Mouse (Mus musculus) brown adipose tissue, adult 24 weeks (tissue): ENCODE data around the gene Scgb1b30. TPM values are rescaled to one million over a fixed set of nuclear protein-coding genes. Genes with fewer than 3 reads are reported as not detected.

ENCODE experiments used
- H3K27ac ChIP-seq: fragments of 200-500 bp; replicated peaks from 2 replicates; pipeline ENCODE4 v1.5.1; 2012; ENCODE audit warnings: low read depth, mild to moderate bottlenecking, low read length
- H3K4me1 ChIP-seq: fragments of 200-500 bp; 2 replicates; pipeline ENCODE4 v1.6.1; 2012; ENCODE audit warnings: low read length, mixed read lengths; ENCODE audit not compliant: control insufficient read depth, insufficient read depth, insufficient read length
- H3K4me3 ChIP-seq: fragments of 200-500 bp; 2 replicates; pipeline ENCODE4 v1.5.1; 2012; ENCODE audit warnings: low read depth, mild to moderate bottlenecking, low read length, moderate library complexity; ENCODE audit not compliant: insufficient read depth
- polyA plus RNA-seq: library from polyadenylated mRNA; stranded (reverse); fragments of >200 nt; gene quantifications from 2 replicates; pipeline ENCODE4 v1.2.4, GENCODE M21; 2012; ENCODE audit not compliant: missing spikeins, insufficient read depth, insufficient read length

Scgb1b30 gene
- polyA plus RNA-seq, 1 experiment = not detected

DNA sequence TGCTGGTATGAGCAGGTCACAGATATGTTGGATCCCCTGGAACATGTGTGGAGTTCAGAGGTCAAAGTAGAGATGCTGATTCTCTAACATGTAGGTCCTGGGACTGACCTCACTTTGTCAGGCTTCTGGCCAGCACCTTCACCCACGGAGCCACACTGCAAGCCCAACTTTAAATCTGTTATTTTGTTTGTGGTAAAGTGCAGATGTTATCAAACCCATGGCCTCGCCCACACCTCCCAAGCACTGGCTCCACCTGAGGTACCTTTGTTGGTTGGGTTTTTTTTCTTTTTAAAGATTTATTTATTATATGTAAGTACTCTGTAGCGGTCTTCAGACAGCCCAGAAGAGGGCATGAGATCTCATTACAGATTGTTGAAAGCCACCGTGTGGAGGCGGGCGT, 44.3 kb downstream of the Scgb1b30 start:
- Histone ChIP-seq H3K27ac (no peak overlapping the region), H3K4me3 (no peak overlapping the region), H3K4me1 (no peaks in the 10 kb centered on the region)

DNA sequence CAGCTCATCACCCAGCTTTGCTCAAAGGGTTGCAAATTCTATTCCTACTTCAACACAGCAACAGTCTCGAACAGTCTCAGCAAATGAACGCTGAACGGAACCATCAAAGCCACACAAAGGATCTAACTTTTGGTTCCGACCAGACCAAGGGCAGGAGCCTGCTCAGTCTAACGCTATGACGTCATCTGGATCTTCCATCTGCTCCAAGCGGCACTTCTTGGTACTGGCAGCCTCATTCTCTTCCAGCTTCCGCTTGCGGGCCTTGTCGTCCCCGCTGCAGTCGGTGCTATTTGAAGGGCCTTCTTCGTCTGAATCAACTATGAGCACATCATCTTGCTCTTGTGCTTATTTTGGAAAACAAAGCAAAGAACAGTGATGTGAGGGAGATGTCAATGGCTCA, 45.9 kb downstream of the Scgb1b30 start:
- no peak overlapping the region for H3K4me3 ChIP-seq
- no peak overlapping the region for H3K27ac ChIP-seq
- no peaks in the 10 kb centered on the region for H3K4me1 ChIP-seq

DNA sequence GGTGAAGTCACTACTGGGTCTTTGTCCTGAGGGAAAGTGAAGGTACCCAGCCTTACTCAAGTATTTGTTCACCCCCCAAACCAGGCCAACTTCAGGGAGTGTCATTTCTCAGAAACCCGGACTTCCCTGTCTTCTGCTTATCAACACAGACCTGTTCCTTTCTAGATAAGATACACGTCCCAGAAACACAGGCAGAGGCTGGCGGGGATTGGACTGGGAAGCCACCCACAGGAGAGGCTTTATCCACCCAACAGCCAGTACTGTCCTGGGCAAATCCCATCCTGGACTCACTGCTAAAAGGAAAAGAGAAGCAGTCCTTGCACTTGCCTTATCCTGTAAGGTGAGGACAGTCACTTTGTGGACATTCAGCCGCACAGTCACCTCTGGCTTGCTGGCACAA, 52.0 kb downstream of the Scgb1b30 start:
- Histone ChIP-seq H3K4me3 (no peak overlapping the region), H3K4me1 (no peaks in the 10 kb centered on the region), H3K27ac (no peak overlapping the region)

Other genes starting within 250 kb of the Scgb1b30 start
- not detected in 2 replicates for gene Scgb2b26, start 150.4 kb upstream of the Scgb1b30 start, polyA plus RNA-seq
- not detected in 2 replicates for gene Scgb2b27, start 81.5 kb upstream of the Scgb1b30 start, polyA plus RNA-seq
- gene Scgb1b27, start 73.9 kb upstream of the Scgb1b30 start, polyA plus RNA-seq = not detected in 2 replicates
- gene Wtip, start 37.8 kb downstream of the Scgb1b30 start, polyA plus RNA-seq = 2.6 and 4.4 TPM in 2 replicates
- gene Uba2, start 74.2 kb downstream of the Scgb1b30 start, polyA plus RNA-seq = 39.0 and 39.9 TPM in 2 replicates
- 11.5 and 22.8 TPM in 2 replicates for gene Pdcd2l, start 101.2 kb downstream of the Scgb1b30 start, polyA plus RNA-seq
- 1,085 and 1,523 TPM in 2 replicates for gene Gpi1, start 134.9 kb downstream of the Scgb1b30 start, polyA plus RNA-seq
- gene Gm6096, start 155.6 kb downstream of the Scgb1b30 start, polyA plus RNA-seq = not detected in 2 replicates
- gene 4931406P16Rik, start 218.1 kb downstream of the Scgb1b30 start, polyA plus RNA-seq = 19.2 and 24.8 TPM in 2 replicates